Mouse (Mus musculus) myocyte (in vitro differentiated cells): ENCODE data around the gene Smpd1. TPM values are rescaled to one million over a fixed set of nuclear protein-coding genes. Genes with fewer than 3 reads are reported as not detected.

Source experiments
- H3K27me3 ChIP-seq: one replicate; pipeline ENCODE4 v1.6.1; 2011; ENCODE audit not compliant: control insufficient read depth, insufficient read depth, insufficient read length
- H3K36me3 ChIP-seq: one replicate; pipeline ENCODE4 v1.6.1; 2011; ENCODE audit not compliant: control insufficient read depth, insufficient read depth
- H3K4me2 ChIP-seq: one replicate; pipeline ENCODE4 v1.6.1; 2011; ENCODE audit warnings: low read depth, control low read depth
- H3K4me3 ChIP-seq: one replicate; pipeline ENCODE4 v1.5.1; 2011; ENCODE audit warnings: mild to moderate bottlenecking, control low read depth, moderate library complexity
- H3K79me2 ChIP-seq: one replicate; pipeline ENCODE4 v1.6.1; 2011; ENCODE audit not compliant: control insufficient read depth, insufficient read depth
- H3ac ChIP-seq: one replicate; pipeline ENCODE4 v1.6.1; 2011; ENCODE audit not compliant: control insufficient read depth, insufficient read length
- CEBPB ChIP-seq: IDR thresholded peaks from 2 replicates; pipeline ENCODE4 v1.6.1; 2011; ENCODE audit warnings: mild to moderate bottlenecking, moderate library complexity; ENCODE audit not compliant: poor library complexity, insufficient read depth, severe bottlenecking
- E2F4 ChIP-seq: IDR thresholded peaks from one replicate; pipeline ENCODE4 v1.6.1; 2011; ENCODE audit warnings: mild to moderate bottlenecking, control low read depth, moderate library complexity; ENCODE audit not compliant: insufficient read depth
- MAX ChIP-seq: IDR thresholded peaks from one replicate; pipeline ENCODE4 v1.6.1; 2011; ENCODE audit warnings: low read depth, mild to moderate bottlenecking, control low read depth
- MYOD1 ChIP-seq, 3 experiments: IDR thresholded peaks; one replicate each; pipeline ENCODE4 v1.6.1; 2011; ENCODE audit warnings: control low read depth in 2 of 3, low read depth in 2 of 3, mild to moderate bottlenecking in 2 of 3, moderate library complexity in 1 of 3; ENCODE audit not compliant: insufficient read length in 2 of 3, control insufficient read depth in 1 of 3
- MYOG ChIP-seq, 3 experiments: IDR thresholded peaks; one replicate each; pipeline ENCODE4 v1.6.1; 2011; ENCODE audit warnings: control low read depth in 2 of 3, low read depth in 2 of 3, mild to moderate bottlenecking in 2 of 3; ENCODE audit not compliant: insufficient read length in 2 of 3, control insufficient read depth in 1 of 3, insufficient read depth in 1 of 3
- POLR2A ChIP-seq: IDR thresholded peaks from one replicate; pipeline ENCODE4 v1.6.1; 2011; ENCODE audit warnings: low read depth, mild to moderate bottlenecking, control low read depth, moderate library complexity; ENCODE audit not compliant: insufficient read length
- POLR2AphosphoS2 ChIP-seq: IDR thresholded peaks from one replicate; pipeline ENCODE4 v1.6.1; 2011; ENCODE audit warnings: low read depth, control low read depth; ENCODE audit not compliant: insufficient read length
- REST ChIP-seq: IDR thresholded peaks from one replicate; pipeline ENCODE4 v1.6.1; 2011; ENCODE audit warnings: mild to moderate bottlenecking, control low read depth, moderate library complexity; ENCODE audit not compliant: insufficient read depth, insufficient read length
- SRF ChIP-seq: IDR thresholded peaks from one replicate; pipeline ENCODE4 v1.6.1; 2011; ENCODE audit warnings: low read depth; ENCODE audit not compliant: control insufficient read depth, insufficient read length
- TCF12 ChIP-seq: IDR thresholded peaks from one replicate; pipeline ENCODE4 v1.6.1; 2011; ENCODE audit warnings: mild to moderate bottlenecking, control low read depth; ENCODE audit not compliant: poor library complexity, insufficient read depth, severe bottlenecking
- TCF3 ChIP-seq: IDR thresholded peaks from one replicate; pipeline ENCODE4 v1.6.1; 2011; ENCODE audit warnings: low read depth, control low read depth; ENCODE audit not compliant: insufficient read length
- USF1 ChIP-seq: IDR thresholded peaks from one replicate; pipeline ENCODE4 v1.6.1; 2011; ENCODE audit warnings: low read depth, mild to moderate bottlenecking, control low read depth, moderate library complexity
- polyA plus RNA-seq: library from polyadenylated mRNA; unstranded; fragments of >200 nt; fragmentation: generic; extraction: Trizol; gene quantifications from one replicate; pipeline ENCODE4 v1.2.1, GENCODE M21; 2012; ENCODE audit warnings: missing spikeins

Smpd1 gene
- polyA plus RNA-seq = 45.5 TPM

DNA sequence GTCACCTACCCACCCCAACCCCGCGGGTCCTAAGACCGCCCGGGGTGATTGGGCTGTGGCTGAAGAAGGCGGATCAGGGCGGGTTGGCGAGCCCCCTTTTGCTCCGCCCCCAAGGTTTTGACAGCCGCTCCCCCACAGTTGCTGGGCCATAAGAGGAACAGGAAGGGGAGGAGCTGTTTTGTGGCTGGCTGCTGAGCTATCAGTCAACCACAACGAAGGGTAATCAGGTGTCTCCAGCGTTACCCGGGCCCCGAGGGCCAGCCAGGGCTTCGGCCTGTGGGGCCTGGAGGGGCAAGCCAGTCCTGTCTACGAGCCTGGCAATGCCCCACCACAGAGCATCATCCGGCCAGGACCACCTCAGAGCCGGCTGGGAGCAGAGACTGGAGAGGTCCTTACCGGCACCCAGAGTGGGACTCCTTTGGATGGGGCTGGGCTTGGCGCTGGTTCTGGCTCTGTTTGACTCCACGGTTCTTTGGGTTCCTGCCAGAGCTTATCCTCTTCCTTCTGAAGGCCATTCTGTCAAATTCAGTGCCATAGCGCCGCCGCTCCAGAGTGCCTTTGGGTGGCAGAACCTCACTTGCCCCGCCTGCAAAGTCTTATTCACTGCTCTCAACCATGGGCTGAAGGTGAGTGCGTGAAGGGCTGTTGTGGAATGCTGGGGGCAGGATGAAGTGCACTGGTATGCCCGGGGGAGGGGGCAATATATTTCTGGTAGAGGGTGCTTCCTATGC is at the start of gene Smpd1:
Gene Smpd1, plus strand, starts transcription at position 149 of the 731 bp plus-strand sequence.
- H3ac ChIP-seq = peak within 1 kb of the TSS; percentile 22
- peak within 1 kb of the TSS; percentile 79 for H3K4me2 ChIP-seq
- TF ChIP-seq POLR2AphosphoS2 (peak; percentile 64), USF1 (no peak), MYOG (IDR thresholded peaks at IDR 0.05; ENCODE audit: control insufficient read depth in 1 of 3, insufficient read depth in 1 of 3, insufficient read length in 2 of 3, low read depth in 2 of 3) (no peak), CEBPB (no peak), TCF3 (no peak), POLR2A (peak; percentile 54), REST (no peak), SRF (peak; percentile 78), TCF12 (no peak), MYOD1 (IDR thresholded peaks at IDR 0.05; ENCODE audit: control insufficient read depth in 1 of 3, insufficient read length in 2 of 3, low read depth in 2 of 3) (peak in 1 of 3 experiments; percentile 8), MAX (no peak), E2F4 (no peak)
- no peaks in the 10 kb centered on the region for H3K27me3 ChIP-seq
- no peaks in the 10 kb centered on the region for H3K36me3 ChIP-seq
- H3K4me3 ChIP-seq = peak within 1 kb of the TSS; percentile 50
- no peaks in the 10 kb centered on the region for H3K79me2 ChIP-seq

DNA sequence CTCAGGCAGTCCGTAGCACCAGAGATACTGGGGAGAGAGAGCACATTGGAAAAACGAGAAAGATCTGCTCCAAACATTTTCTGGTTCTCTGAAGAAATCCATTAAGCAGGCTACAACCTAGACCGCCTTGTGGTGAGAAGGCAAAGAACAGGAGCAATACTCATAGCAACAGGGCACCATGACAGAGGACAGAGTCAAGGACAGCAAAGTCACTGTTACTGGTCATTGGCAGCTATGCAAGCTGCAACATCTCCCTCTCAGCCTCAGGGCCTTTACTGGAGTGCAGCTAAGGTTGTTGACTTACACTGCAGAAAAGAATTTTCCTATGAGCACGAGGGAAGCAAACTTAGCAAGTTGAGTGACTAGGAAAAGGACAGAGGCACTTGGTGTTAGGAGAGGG is 46.9 kb upstream of the Smpd1 start:
- Histone ChIP-seq H3K27me3 (no peaks in the 10 kb centered on the region), H3K79me2 (no peaks in the 10 kb centered on the region), H3K36me3 (no peaks in the 10 kb centered on the region), H3K4me2 (no peak overlapping the region), H3ac (no peak overlapping the region), H3K4me3 (no peak overlapping the region)
- TF ChIP-seq POLR2A = no peak
- TF ChIP-seq SRF = no peak
- TF ChIP-seq REST = no peak
- no peak for TF ChIP-seq POLR2AphosphoS2
- no peak for TF ChIP-seq USF1
- no peak for TF ChIP-seq E2F4
- no peak for TF ChIP-seq TCF12
- no peak for TF ChIP-seq MYOD1 (IDR thresholded peaks at IDR 0.05; ENCODE audit: control insufficient read depth in 1 of 3, insufficient read length in 2 of 3, low read depth in 2 of 3)
- no peak for TF ChIP-seq MAX
- TF ChIP-seq TCF3 = no peak

- Histone ChIP-seq H3K36me3 (no peaks in the 10 kb centered on the region), H3K79me2 (no peaks in the 10 kb centered on the region), H3K27me3 (no peaks in the 10 kb centered on the region), H3K4me2 (no peak overlapping the region), H3ac (no peak overlapping the region), H3K4me3 (no peak overlapping the region)
- TF ChIP-seq MYOD1 (IDR thresholded peaks at IDR 0.05; ENCODE audit: control insufficient read depth in 1 of 3, insufficient read length in 2 of 3, low read depth in 2 of 3) = no peak
- no peak for TF ChIP-seq MYOG (IDR thresholded peaks at IDR 0.05; ENCODE audit: control insufficient read depth in 1 of 3, insufficient read depth in 1 of 3, insufficient read length in 2 of 3, low read depth in 2 of 3)
- no peak for TF ChIP-seq TCF3
These were observed 44.0 kb upstream of the Smpd1 start for GRCm38 (mm10) chr7:105510143-105510542.

- no peaks in the 10 kb centered on the region for H3K36me3 ChIP-seq
- TF ChIP-seq USF1 (no peak), MYOD1 (IDR thresholded peaks at IDR 0.05; ENCODE audit: control insufficient read depth in 1 of 3, insufficient read length in 2 of 3, low read depth in 2 of 3) (no peak), REST (no peak), POLR2AphosphoS2 (no peak)
- peaks cover 4% of the 10 kb centered on the region for H3K27me3 ChIP-seq
- H3ac ChIP-seq = no peak overlapping the region
- H3K4me2 ChIP-seq = no peak overlapping the region
- no peak overlapping the region for H3K4me3 ChIP-seq
- no peaks in the 10 kb centered on the region for H3K79me2 ChIP-seq
These were observed 40.3 kb upstream of the Smpd1 start for GRCm38 (mm10) chr7:105513845-105514291.

DNA sequence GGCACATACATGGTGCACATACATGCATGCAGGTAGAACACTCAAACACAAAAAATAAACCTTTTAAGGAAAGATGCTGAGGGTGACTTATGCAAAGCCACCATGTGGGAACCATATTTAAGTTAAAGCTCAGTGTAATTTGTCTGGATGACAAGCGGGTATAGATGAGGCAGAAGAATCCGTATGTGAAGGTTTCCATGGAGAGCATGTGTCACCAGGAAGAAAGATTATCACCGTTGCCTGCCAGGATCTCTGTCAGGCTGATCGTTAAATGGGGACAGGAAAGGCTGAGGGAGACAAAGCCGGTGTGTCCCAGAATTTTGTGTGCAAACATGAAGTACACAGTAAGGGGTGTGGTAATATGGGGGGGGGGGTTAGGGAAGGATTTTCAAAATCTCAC is 39.6 kb upstream of the Smpd1 start:
- Histone ChIP-seq H3K79me2 (no peaks in the 10 kb centered on the region), H3K27me3 (peaks cover 4% of the 10 kb centered on the region), H3K4me3 (no peak overlapping the region), H3K36me3 (no peaks in the 10 kb centered on the region), H3K4me2 (no peak overlapping the region), H3ac (no peak overlapping the region)
- TF ChIP-seq MYOG (IDR thresholded peaks at IDR 0.05; ENCODE audit: control insufficient read depth in 1 of 3, insufficient read depth in 1 of 3, insufficient read length in 2 of 3, low read depth in 2 of 3) (no peak), MAX (no peak), USF1 (no peak), TCF3 (no peak), REST (no peak), TCF12 (no peak), POLR2AphosphoS2 (no peak), MYOD1 (IDR thresholded peaks at IDR 0.05; ENCODE audit: control insufficient read depth in 1 of 3, insufficient read length in 2 of 3, low read depth in 2 of 3) (no peak), SRF (no peak), POLR2A (no peak), E2F4 (no peak)
